Mouse (Mus musculus) C2C12 (cell line): ENCODE results near the gene Akap12. TPM values are rescaled to one million over a fixed set of nuclear protein-coding genes. Genes with fewer than 3 reads are reported as not detected.

Experiments used
- H3K27me3 ChIP-seq: one replicate; pipeline ENCODE4 v1.6.1; 2011; ENCODE audit not compliant: control insufficient read depth, insufficient read depth, insufficient read length
- H3K36me3 ChIP-seq: one replicate; pipeline ENCODE4 v1.6.1; 2011; ENCODE audit not compliant: control insufficient read depth, insufficient read depth
- H3K4me3 ChIP-seq: one replicate; pipeline ENCODE4 v1.5.1; 2011; ENCODE audit warnings: mild to moderate bottlenecking, control low read depth; ENCODE audit not compliant: poor library complexity, insufficient read depth, severe bottlenecking
- H3K79me2 ChIP-seq: one replicate; pipeline ENCODE4 v1.6.1; 2011; ENCODE audit not compliant: control insufficient read depth, insufficient read depth
- H3K79me3 ChIP-seq: one replicate; pipeline ENCODE4 v1.6.1; 2011; ENCODE audit warnings: low read depth, control low read depth
- H3ac ChIP-seq: one replicate; pipeline ENCODE3; 2011; ENCODE audit warnings: low read depth; ENCODE audit not compliant: control insufficient read depth, insufficient read length
- CEBPB ChIP-seq: IDR thresholded peaks from one replicate; pipeline ENCODE4 v1.6.1; 2011; ENCODE audit warnings: low read depth, mild to moderate bottlenecking, control low read depth, moderate library complexity
- CTCF ChIP-seq: IDR thresholded peaks from one replicate; pipeline ENCODE4 v1.5.1; 2011; ENCODE audit not compliant: control insufficient read depth, insufficient read depth, insufficient read length
- FOSL1 ChIP-seq: IDR thresholded peaks from one replicate; pipeline ENCODE4 v1.8.0; 2011; ENCODE audit warnings: mild to moderate bottlenecking, low read length; ENCODE audit not compliant: poor library complexity, insufficient read depth, severe bottlenecking
- MAX ChIP-seq: IDR thresholded peaks from one replicate; pipeline ENCODE4 v1.6.1; 2011; ENCODE audit warnings: mild to moderate bottlenecking, control low read depth
- MYOD1 ChIP-seq: IDR thresholded peaks from one replicate; pipeline ENCODE4 v1.6.1; 2011; ENCODE audit warnings: low read depth; ENCODE audit not compliant: control insufficient read depth, insufficient read length
- MYOG ChIP-seq: IDR thresholded peaks from one replicate; pipeline ENCODE4 v1.6.1; 2011; ENCODE audit not compliant: control insufficient read depth, insufficient read length; ENCODE audit errors: extremely low read depth
- USF1 ChIP-seq: IDR thresholded peaks from one replicate; pipeline ENCODE4 v1.6.1; 2011; ENCODE audit warnings: low read depth, mild to moderate bottlenecking, control low read depth, moderate library complexity
- polyA plus RNA-seq: library from polyadenylated mRNA; unstranded; fragments of >200 nt; fragmentation: generic; extraction: Trizol; gene quantifications from one replicate; pipeline ENCODE4 v1.2.1, GENCODE M21; 2012; ENCODE audit warnings: missing spikeins

The Akap12 gene
- polyA plus RNA-seq, 1 experiment = 4.7 TPM

DNA sequence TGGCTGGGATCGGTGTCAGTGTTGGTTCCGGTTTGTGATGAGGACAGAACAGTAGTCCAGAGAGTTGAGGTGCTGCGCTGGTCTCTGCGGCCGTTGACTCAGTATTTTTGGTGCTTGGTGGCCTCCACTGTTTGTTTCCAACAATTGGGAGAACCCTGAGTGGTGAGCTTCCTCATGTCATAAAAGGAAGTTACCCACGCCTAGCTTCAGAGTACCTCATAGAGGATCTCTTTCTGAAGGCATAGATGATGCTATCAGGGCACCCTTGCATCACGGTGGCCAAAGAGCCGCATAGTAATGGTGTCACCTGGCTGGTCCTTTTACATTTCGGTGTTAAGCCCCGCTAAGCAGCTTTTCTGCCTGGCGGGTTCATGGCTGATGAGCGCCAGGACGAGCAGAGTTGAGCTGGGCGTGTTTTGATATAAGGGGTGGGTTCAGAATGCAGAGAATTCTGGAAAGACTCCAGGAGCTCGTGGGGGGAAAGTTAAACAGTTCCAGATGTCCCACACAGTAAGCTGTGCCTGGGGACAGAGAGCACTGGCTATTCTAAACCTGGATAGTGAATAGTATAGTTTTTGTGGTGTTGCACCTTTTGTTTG, 72.8 kb downstream of the Akap12 start:
- no peak overlapping the region for H3K4me3 ChIP-seq

DNA sequence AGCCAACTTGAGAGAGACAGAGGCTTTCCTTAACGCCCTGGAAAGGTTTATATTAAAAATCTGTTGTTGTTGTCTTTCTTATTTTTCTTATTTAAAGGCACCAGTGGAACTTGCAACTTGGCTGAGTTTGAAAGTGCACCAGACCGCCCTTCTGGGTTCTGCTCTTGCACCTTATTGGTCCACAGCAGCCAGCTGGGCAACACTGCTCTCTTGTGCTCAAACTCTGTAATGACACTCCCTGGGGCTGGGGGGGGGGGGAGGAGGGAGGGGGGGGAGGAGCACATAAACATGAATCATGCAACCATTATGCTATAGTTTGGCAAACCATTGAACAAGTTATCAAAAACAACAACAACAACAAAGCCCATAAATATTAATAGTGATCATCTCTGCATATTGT, 75.2 kb downstream of the Akap12 start:
- H3K4me3 ChIP-seq = no peak overlapping the region
- H3K79me3 ChIP-seq = no peaks in the 10 kb centered on the region
- no peaks in the 10 kb centered on the region for H3K27me3 ChIP-seq
- H3K79me2 ChIP-seq = no peaks in the 10 kb centered on the region
- H3K36me3 ChIP-seq = no peaks in the 10 kb centered on the region
- H3ac ChIP-seq = no peak overlapping the region
- TF ChIP-seq MYOG (no peak), CTCF (peak; percentile 17)

More for the DNA sequence above, 72.8 kb downstream of the Akap12 start:
- TF ChIP-seq CEBPB = no peak
- no peak for TF ChIP-seq FOSL1
- TF ChIP-seq MYOG = no peak
- no peak for TF ChIP-seq MAX
- Histone ChIP-seq H3K79me3 (no peaks in the 10 kb centered on the region), H3K79me2 (no peaks in the 10 kb centered on the region), H3ac (no peak overlapping the region), H3K27me3 (no peaks in the 10 kb centered on the region), H3K36me3 (no peaks in the 10 kb centered on the region)

DNA sequence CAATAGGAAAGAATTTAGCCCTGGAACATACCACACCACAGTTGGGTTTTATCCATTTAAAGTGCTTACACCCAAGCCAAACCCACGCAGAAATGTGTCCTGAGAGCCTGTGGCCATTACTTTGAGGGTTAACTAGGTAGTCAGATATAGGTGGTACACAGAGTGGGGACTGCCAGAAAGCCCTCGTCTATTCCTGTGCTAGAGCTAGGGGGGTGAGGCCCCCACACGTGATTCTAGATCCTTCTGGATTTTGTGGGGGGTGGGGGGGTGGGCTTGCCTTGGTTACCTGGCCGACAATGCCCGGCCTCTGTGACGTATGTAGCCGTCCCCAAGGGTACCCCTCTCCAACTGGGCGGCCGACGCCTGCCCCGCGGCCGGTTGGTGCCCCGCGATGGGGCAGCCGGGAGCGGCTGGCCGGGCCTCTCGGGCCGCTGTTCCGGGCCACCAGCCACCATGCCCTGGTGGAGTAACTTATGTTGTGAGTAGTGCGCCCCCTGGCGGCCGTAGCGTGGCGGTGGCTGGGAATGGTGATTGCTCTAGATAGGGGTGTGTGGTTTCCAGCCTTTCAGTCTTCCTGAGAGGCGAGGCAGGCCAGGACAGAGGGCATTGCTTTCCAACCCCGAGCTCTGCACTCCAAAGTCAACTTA, 80.4 kb downstream of the Akap12 start:
- TF ChIP-seq CTCF (peak; percentile 88), MAX (no peak), MYOD1 (no peak), FOSL1 (no peak), MYOG (no peak), USF1 (no peak)
- no peak overlapping the region for H3K4me3 ChIP-seq

DNA sequence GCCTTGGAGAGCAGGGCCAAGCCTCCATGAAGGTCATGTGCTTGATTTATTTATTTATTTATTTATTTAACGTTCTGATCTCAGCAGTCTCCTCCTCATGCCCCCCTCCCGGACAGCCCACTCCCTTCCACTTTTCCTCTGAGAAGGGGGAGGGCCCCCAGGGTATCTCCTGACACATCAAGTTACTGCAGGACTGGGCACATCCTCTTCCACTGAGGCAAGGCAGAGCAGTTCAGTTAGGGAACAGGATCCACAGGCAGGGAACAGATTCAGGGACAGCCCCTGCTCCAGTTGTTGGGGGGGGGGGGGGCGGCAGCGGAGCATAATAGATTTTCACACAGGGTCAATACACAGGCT, 80.9 kb downstream of the Akap12 start:
- TF ChIP-seq CTCF (no peak), MYOG (no peak), USF1 (no peak), CEBPB (no peak), FOSL1 (no peak), MYOD1 (no peak), MAX (no peak)
- Histone ChIP-seq H3K79me3 (no peaks in the 10 kb centered on the region), H3K27me3 (no peaks in the 10 kb centered on the region), H3K4me3 (no peak overlapping the region), H3K79me2 (no peaks in the 10 kb centered on the region), H3ac (no peak overlapping the region), H3K36me3 (no peaks in the 10 kb centered on the region)

More for the DNA sequence above, 80.4 kb downstream of the Akap12 start:
- no peaks in the 10 kb centered on the region for H3K27me3 ChIP-seq
- H3K36me3 ChIP-seq = no peaks in the 10 kb centered on the region
- no peak overlapping the region for H3ac ChIP-seq
- no peaks in the 10 kb centered on the region for H3K79me2 ChIP-seq
- H3K79me3 ChIP-seq = no peaks in the 10 kb centered on the region

GRCm38 (mm10) chr10:4347591-4347990, 81.4 kb downstream of the Akap12 start:
- Histone ChIP-seq H3ac (no peak overlapping the region), H3K79me3 (no peaks in the 10 kb centered on the region), H3K79me2 (no peaks in the 10 kb centered on the region), H3K4me3 (no peak overlapping the region), H3K36me3 (no peaks in the 10 kb centered on the region), H3K27me3 (no peaks in the 10 kb centered on the region)
- no peak for TF ChIP-seq MYOG
- no peak for TF ChIP-seq USF1
- TF ChIP-seq MYOD1 = no peak
- no peak for TF ChIP-seq FOSL1
